Mouse (Mus musculus) forebrain, embryonic 13.5 days (tissue): ENCODE results near the gene Twf2. TPM values are rescaled to one million over a fixed set of nuclear protein-coding genes. Genes with fewer than 3 reads are reported as not detected.

Source experiments
- ATAC-seq: fragments of 200-750 bp; cut with Nextera tagmentation; 2 replicates; pipeline ENCODE4 v1.8.0; 2017
- H3K27ac ChIP-seq: fragments of 300-500 bp; sonication (generic); 2 replicates; pipeline ENCODE4 v1.5.1; 2015; ENCODE audit warnings: inconsistent platforms, mild to moderate bottlenecking, moderate library complexity
- H3K27me3 ChIP-seq: fragments of 300-500 bp; sonication (generic); 2 replicates; pipeline ENCODE4 v1.6.1; 2015; ENCODE audit warnings: mild to moderate bottlenecking, inconsistent platforms
- H3K36me3 ChIP-seq: fragments of 300-500 bp; sonication (generic); 2 replicates; pipeline ENCODE4 v1.6.1; 2015; ENCODE audit warnings: mild to moderate bottlenecking, inconsistent platforms; ENCODE audit not compliant: poor library complexity, severe bottlenecking
- H3K4me1 ChIP-seq: fragments of 300-500 bp; sonication (generic); 2 replicates; pipeline ENCODE4 v1.6.1; 2015; ENCODE audit warnings: inconsistent platforms
- H3K4me2 ChIP-seq: fragments of 300-500 bp; sonication (generic); 2 replicates; pipeline ENCODE4 v1.6.1; 2015; ENCODE audit warnings: inconsistent platforms, mild to moderate bottlenecking, moderate library complexity
- H3K4me3 ChIP-seq: fragments of 300-500 bp; sonication (generic); 2 replicates; pipeline ENCODE4 v1.5.1; 2015; ENCODE audit warnings: mild to moderate bottlenecking, inconsistent platforms
- H3K9ac ChIP-seq: fragments of 300-500 bp; sonication (generic); 2 replicates; pipeline ENCODE4 v1.6.1; 2015; ENCODE audit warnings: mild to moderate bottlenecking, inconsistent platforms
- H3K9me3 ChIP-seq: fragments of 300-500 bp; sonication (generic); replicated peaks from 2 replicates; pipeline ENCODE4 v1.6.1; 2016; ENCODE audit warnings: inconsistent platforms
- WGBS: fragments of 180-500 bp; shearing (Covaris S2); methylation state at CpG from one replicate; pipeline ENCODE4 v1.1.7; 2015; 5-methylcytosine and 5-hydroxymethylcytosine counted together
- polyA plus RNA-seq: library from polyadenylated mRNA; unstranded; fragments of >200 nt; fragmentation: Nextera tagmentation; extraction: Ambion mirVana; gene quantifications from 2 replicates; pipeline ENCODE4 v1.2.1, GENCODE M21; 2015

Twf2 gene
- polyA plus RNA-seq, 1 experiment from 2014 or later: 48.0 TPM

DNA sequence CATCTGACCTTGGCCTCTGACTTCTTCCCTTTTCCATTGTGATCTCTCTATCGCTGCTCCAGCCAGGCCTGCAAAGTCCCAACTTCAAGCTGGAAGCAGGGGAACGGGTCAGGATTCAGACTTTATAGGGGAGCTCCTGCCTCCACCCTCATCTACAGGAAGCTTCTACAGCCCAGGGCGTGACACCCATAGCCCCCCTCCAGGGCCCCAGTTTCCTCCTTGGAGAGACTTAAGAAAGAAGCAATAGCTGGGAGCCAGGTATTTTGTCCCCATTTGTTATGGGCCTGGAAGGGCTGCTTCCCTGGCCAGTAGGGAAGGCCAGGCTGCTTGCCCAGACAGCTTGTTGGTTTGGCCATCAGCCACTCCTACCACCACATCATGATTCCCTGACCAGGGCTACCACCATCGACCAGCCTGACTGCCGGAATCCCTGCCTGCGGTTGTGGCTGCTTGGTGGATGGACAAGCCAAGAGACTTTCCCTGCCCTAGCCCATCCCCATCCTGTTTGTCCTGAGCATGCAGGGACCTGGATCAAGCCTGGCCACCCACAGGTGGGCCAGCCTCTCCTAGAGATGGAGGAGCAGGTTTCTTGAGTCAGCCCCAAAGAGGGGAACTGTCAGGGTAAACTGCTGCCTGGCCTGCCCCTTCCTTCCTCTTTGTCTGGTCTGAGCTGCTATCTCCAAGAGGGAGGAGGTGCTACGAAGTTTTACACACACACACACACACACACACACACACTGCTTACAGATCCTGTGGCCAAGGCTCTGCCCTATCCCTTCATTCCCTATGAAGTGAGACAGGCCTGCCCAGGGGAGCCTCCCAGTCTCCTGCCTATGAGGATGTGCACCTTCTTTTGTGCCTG, 1.3 kb downstream of the Twf2 start:
- Histone ChIP-seq H3K4me1 (peaks cover 26% of the 10 kb centered on the region), H3K27ac (no peak overlapping the region), H3K4me2 (peak overlapping the region; percentile 79), H3K9ac (peak overlapping the region; percentile 83), H3K9me3 (no peaks in the 10 kb centered on the region), H3K36me3 (no peaks in the 10 kb centered on the region), H3K4me3 (peak overlapping the region; percentile 64), H3K27me3 (0 out of 2 replicates have a peak, but pooled peaks cover 12% of the 10 kb centered on the region)
- WGBS: 79% methylated on average over 7 of the region's 7 CpGs
- ATAC-seq: no peak

- no peak overlapping the region for H3K27ac ChIP-seq
- H3K4me1 ChIP-seq: peaks cover 22% of the 10 kb centered on the region
- no peak for ATAC-seq
- 83% methylated on average over 7 of the region's 7 CpGs for WGBS
- H3K9me3 ChIP-seq: no peaks in the 10 kb centered on the region
- no peak overlapping the region for H3K4me2 ChIP-seq
- no peak overlapping the region for H3K9ac ChIP-seq
- 0 out of 2 replicates have a peak, but pooled peaks cover 2% of the 10 kb centered on the region for H3K36me3 ChIP-seq
- H3K27me3 ChIP-seq: no peaks in the 10 kb centered on the region
- no peak overlapping the region for H3K4me3 ChIP-seq
Measured at GRCm38 (mm10) chr9:106205713-106206290, 2.9 kb downstream of the Twf2 start.

- H3K27me3 ChIP-seq: no peaks in the 10 kb centered on the region
- WGBS: 69% methylated on average over 2 of the region's 2 CpGs
- peaks cover 29% of the 10 kb centered on the region for H3K4me1 ChIP-seq
- no peak overlapping the region for H3K9ac ChIP-seq
- no peak for ATAC-seq
- H3K4me2 ChIP-seq: no peak overlapping the region
- H3K4me3 ChIP-seq: no peak overlapping the region
- H3K9me3 ChIP-seq: no peaks in the 10 kb centered on the region
- 0 out of 2 replicates have a peak, but pooled peaks cover 2% of the 10 kb centered on the region for H3K36me3 ChIP-seq
- no peak overlapping the region for H3K27ac ChIP-seq
Measured at GRCm38 (mm10) chr9:106206515-106206914, 3.6 kb downstream of the Twf2 start.

DNA sequence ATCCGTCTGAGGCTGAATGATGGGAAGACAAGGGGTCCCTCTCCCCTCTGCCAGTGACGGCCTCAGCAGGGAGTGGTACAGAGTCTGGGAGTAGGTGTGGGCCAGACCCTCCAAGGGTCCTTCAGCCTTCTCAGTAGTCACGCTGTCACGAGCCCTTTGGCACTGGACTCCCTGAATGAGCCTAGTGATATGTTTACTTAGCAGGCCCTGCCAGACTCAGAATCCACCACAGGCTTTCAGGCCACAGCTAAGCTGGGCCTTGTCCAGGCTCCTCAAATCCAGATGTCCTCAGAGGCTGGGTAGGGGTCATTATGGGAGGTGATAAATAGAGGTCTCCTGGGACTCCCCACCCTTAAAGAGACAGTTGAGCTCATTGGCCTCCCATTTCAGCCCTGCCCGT, 5.3 kb downstream of the Twf2 start:
- WGBS: 89% methylated on average over 5 of the region's 5 CpGs
- no peak overlapping the region for H3K9ac ChIP-seq
- no peak overlapping the region for H3K27ac ChIP-seq
- H3K4me2 ChIP-seq: no peak overlapping the region
- no peak overlapping the region for H3K4me3 ChIP-seq
- peaks cover 12% of the 10 kb centered on the region for H3K36me3 ChIP-seq
- H3K9me3 ChIP-seq: no peaks in the 10 kb centered on the region
- H3K27me3 ChIP-seq: no peaks in the 10 kb centered on the region
- no peak for ATAC-seq
- H3K4me1 ChIP-seq: peaks cover 34% of the 10 kb centered on the region

- ATAC-seq: no peak
- H3K36me3 ChIP-seq: peaks cover 30% of the 10 kb centered on the region
- peaks cover 18% of the 10 kb centered on the region for H3K4me1 ChIP-seq
- WGBS: 88% methylated on average over 4 of the region's 4 CpGs
- no peaks in the 10 kb centered on the region for H3K9me3 ChIP-seq
- no peak overlapping the region for H3K4me3 ChIP-seq
- no peak overlapping the region for H3K27ac ChIP-seq
- no peak overlapping the region for H3K9ac ChIP-seq
- no peak overlapping the region for H3K4me2 ChIP-seq
- no peaks in the 10 kb centered on the region for H3K27me3 ChIP-seq
Measured at GRCm38 (mm10) chr9:106209954-106210353, 7.0 kb downstream of the Twf2 start.

- no peaks in the 10 kb centered on the region for H3K9me3 ChIP-seq
- 20% methylated on average over 9 of the region's 9 CpGs for WGBS
- peak overlapping the region; percentile 28 for H3K4me3 ChIP-seq
- no peaks in the 10 kb centered on the region for H3K27me3 ChIP-seq
- peak overlapping the region; percentile 58 for H3K9ac ChIP-seq
- ATAC-seq: peak; percentile 25; the same call in 1 of the 2 replicates
- peak overlapping the region; percentile 66 for H3K27ac ChIP-seq
- peaks cover 18% of the 10 kb centered on the region for H3K4me1 ChIP-seq
- H3K36me3 ChIP-seq: peaks cover 35% of the 10 kb centered on the region
- peak overlapping the region; percentile 61 for H3K4me2 ChIP-seq
Measured at GRCm38 (mm10) chr9:106210853-106211609, 8.1 kb downstream of the Twf2 start.

DNA sequence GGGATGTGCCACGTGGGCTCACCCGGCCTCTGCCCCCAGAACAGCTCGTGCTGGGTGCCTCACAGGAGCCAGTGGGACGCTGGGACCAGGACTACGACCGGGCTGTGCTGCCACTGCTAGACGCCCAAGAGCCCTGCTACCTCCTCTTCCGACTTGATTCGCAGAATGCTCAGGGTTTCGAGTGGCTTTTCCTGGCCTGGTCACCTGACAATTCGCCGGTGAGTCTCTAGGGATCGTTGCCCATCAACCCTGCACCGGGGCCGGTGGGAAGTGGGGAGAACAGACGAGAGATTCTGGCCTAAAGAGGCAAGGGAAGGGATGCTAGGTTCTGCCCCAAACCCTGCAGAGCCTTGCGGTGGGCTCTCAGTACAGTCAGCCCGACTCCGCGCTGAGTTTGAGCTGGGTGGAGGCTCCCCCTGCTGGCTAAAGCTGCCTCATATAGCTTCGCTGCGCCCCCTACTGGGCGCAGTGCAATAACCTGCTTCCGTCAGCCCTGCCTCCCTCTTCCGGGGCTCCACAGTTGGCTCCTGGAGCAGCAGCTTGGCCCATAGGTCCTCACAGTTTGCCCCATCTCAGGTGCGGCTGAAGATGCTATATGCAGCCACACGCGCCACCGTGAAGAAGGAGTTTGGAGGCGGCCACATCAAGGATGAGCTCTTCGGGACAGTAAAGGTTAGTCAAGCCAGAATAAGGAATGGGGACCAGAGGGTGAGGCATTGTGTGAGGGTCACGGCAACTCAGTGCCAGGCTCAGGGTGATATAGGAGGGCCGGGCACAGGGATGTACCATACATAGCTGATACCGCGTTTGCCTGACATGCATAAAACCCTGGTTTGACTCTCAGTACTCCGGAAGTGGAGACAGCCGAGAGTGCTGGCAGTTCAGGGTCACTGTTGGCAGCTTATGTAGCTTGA, 9.0 kb downstream of the Twf2 start:
- Histone ChIP-seq H3K4me2 (peak overlapping the region; percentile 61), H3K9ac (peak overlapping the region; percentile 58), H3K4me1 (peaks cover 18% of the 10 kb centered on the region), H3K27ac (peak overlapping the region; percentile 66), H3K4me3 (peak overlapping the region; percentile 28), H3K27me3 (no peaks in the 10 kb centered on the region), H3K36me3 (peaks cover 41% of the 10 kb centered on the region), H3K9me3 (no peaks in the 10 kb centered on the region)
- 17% methylated on average over 37 of the region's 37 CpGs for whole genome bisulfite sequencing
- peak; percentile 88 for ATAC-seq

- Histone ChIP-seq H3K9ac (no peak overlapping the region), H3K27ac (no peak overlapping the region), H3K9me3 (no peaks in the 10 kb centered on the region), H3K4me2 (peak overlapping the region; percentile 61; the same call in 1 of the 2 replicates), H3K4me1 (peaks cover 18% of the 10 kb centered on the region), H3K36me3 (peaks cover 41% of the 10 kb centered on the region), H3K27me3 (no peaks in the 10 kb centered on the region), H3K4me3 (no peak overlapping the region)
- no peak for ATAC-seq
- WGBS: 86% methylated on average over 12 of the region's 12 CpGs
Measured at GRCm38 (mm10) chr9:106212594-106212981, 9.7 kb downstream of the Twf2 start.

DNA sequence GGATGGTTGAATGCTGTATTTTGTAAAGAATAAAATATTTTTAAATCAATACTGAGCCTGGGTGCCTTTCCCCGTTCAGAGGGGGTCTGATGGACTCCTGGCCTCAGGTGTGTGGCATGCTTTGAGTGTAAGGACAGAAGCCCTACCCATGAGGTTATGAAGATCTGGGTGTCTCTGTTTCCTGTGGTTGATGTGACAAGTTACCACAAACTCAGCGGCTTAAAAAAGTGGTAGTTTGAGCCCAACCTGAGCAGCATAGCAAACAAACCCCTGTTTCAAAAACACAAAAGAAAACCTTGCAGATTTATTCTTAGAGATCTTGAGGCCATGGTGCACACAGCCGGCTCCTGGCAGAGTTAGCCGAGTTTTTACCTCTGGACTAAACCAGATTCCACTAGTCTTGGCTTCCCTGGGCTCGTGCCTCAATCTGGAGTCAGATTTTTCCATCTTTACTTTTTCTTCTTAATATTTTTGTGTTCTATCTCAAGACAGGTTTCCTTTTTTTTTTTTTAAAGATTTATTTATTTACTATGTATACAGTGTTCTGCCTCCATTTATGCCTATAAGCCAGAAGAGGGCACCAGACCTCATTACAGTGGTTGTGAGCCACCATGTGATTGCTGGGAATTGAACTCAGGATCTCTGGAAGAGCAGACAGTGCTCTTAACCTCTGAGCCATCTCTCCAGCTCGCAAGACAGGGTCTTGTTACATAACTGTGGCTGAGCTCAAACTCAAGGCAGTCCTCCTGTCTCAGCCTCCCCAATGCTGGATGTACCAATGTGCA, 12.6 kb downstream of the Twf2 start:
- no peaks in the 10 kb centered on the region for H3K9me3 ChIP-seq
- no peak overlapping the region for H3K4me3 ChIP-seq
- H3K36me3 ChIP-seq: peaks cover 39% of the 10 kb centered on the region
- no peak overlapping the region for H3K27ac ChIP-seq
- no peaks in the 10 kb centered on the region for H3K27me3 ChIP-seq
- H3K4me1 ChIP-seq: peaks cover 18% of the 10 kb centered on the region
- ATAC-seq: no peak
- 86% methylated on average over 6 of the region's 6 CpGs for WGBS
- H3K4me2 ChIP-seq: no peak overlapping the region
- no peak overlapping the region for H3K9ac ChIP-seq

DNA sequence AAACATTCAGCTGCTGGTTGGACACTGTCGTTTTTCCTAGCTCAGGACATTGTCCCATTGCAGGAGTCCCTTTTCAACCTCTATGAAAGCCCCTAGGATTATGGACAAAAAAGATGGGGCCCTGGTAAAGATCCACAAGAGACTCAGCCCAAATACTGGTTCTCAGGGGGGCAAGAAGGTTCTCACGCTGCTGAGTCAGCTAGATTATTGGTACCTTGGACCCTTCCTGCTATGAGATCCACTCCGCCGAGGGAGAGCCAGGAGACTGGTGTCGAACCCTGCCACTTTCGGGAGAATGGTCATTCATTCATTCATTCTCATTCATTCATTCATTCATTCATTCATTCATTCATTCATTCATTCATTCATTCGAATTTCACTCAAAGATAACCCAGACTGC, 14.1 kb downstream of the Twf2 start:
- no peaks in the 10 kb centered on the region for H3K27me3 ChIP-seq
- ATAC-seq: no peak
- H3K27ac ChIP-seq: no peak overlapping the region
- H3K9ac ChIP-seq: no peak overlapping the region
- peaks cover 6% of the 10 kb centered on the region for H3K4me1 ChIP-seq
- 86% methylated on average over 7 of the region's 7 CpGs for WGBS
- peaks cover 39% of the 10 kb centered on the region for H3K36me3 ChIP-seq
- no peak overlapping the region for H3K4me2 ChIP-seq
- no peaks in the 10 kb centered on the region for H3K9me3 ChIP-seq
- no peak overlapping the region for H3K4me3 ChIP-seq
